Mouse (Mus musculus): ENCODE results near the gene Olfr819. TPM values are rescaled to one million over a fixed set of nuclear protein-coding genes. Genes with fewer than 3 reads are reported as not detected.
"Not testable (repeated sequence)": the region's sequence is repeated elsewhere in the genome, so short reads cannot be mapped to it uniquely, and the experiment has no call there.

Gene Olfr819
- polyA plus RNA-seq (2017; shearing (Covaris generic)): not detected

GRCm38 (mm10) chr10:129967166-129967565, at the start of gene Olfr819:
Gene Olfr819, minus strand, starts transcription at chr10:129967266.
- not testable (repeated sequence) for ATAC-seq

- no peak for ATAC-seq
Measured at GRCm38 (mm10) chr10:130012321-130012720, 45.3 kb upstream of the Olfr819 start, which contains the start of gene Olfr820. Gene Olfr820, plus strand, starts transcription at chr10:130012621.

GRCm38 (mm10) chr10:130005366-130005765, 38.3 kb upstream of the Olfr819 start:
- ATAC-seq: not testable (repeated sequence)

GRCm38 (mm10) chr10:130004104-130004503, 37.0 kb upstream of the Olfr819 start:
- ATAC-seq: not testable (repeated sequence)

- not testable (repeated sequence) for ATAC-seq
Measured at GRCm38 (mm10) chr10:129984962-129985361, 17.9 kb upstream of the Olfr819 start, which contains the start of gene Gm10310. Gene Gm10310, minus strand, starts transcription at chr10:129985062.

- ATAC-seq: peak; percentile 46
Measured at GRCm38 (mm10) chr10:129981867-129982266, 14.8 kb upstream of the Olfr819 start.

GRCm38 (mm10) chr10:129976040-129976439, 9.0 kb upstream of the Olfr819 start, which contains the start of gene Olfr247:
Gene Olfr247, minus strand, starts transcription at chr10:129976140.
- ATAC-seq: not testable (repeated sequence)

- not testable (repeated sequence) for ATAC-seq
Measured at GRCm38 (mm10) chr10:129972994-129973393, 5.9 kb upstream of the Olfr819 start.

- ATAC-seq: not testable (repeated sequence)
Measured at GRCm38 (mm10) chr10:129966232-129966631, 834 bp downstream of the Olfr819 start.

- no peak for ATAC-seq
Measured at GRCm38 (mm10) chr10:129949000-129949399, 18.1 kb downstream of the Olfr819 start, which contains the start of gene Olfr818. Gene Olfr818, minus strand, starts transcription at chr10:129949100.

- ATAC-seq: no peak
Measured at GRCm38 (mm10) chr10:129915497-129915896, 51.6 kb downstream of the Olfr819 start, which contains the start of gene Olfr816. Gene Olfr816, minus strand, starts transcription at chr10:129915597.

Other genes with a start within 250 kb of the Olfr819 start
- not detected for gene Olfr805, start 237.9 kb downstream of the Olfr819 start, polyA plus RNA-seq (2017; shearing (Covaris generic))
- gene Olfr806, start 225.3 kb downstream of the Olfr819 start, polyA plus RNA-seq (2017; shearing (Covaris generic)): not detected
- gene Olfr807, start 209.5 kb downstream of the Olfr819 start, polyA plus RNA-seq (2017; shearing (Covaris generic)): not detected
- not detected for gene Olfr808, start 201.8 kb downstream of the Olfr819 start, polyA plus RNA-seq (2017; shearing (Covaris generic))
- not detected for gene Olfr809, start 192.6 kb downstream of the Olfr819 start, polyA plus RNA-seq (2017; shearing (Covaris generic))
- not detected for gene Olfr810, start 172.3 kb downstream of the Olfr819 start, polyA plus RNA-seq (2017; shearing (Covaris generic))
- gene Olfr811, start 162.9 kb downstream of the Olfr819 start, polyA plus RNA-seq (2017; shearing (Covaris generic)): not detected
- not detected for gene Olfr812, start 121.2 kb downstream of the Olfr819 start, polyA plus RNA-seq (2017; shearing (Covaris generic))
- not detected for gene Olfr813, start 111.9 kb downstream of the Olfr819 start, polyA plus RNA-seq (2017; shearing (Covaris generic))
- gene Olfr814, start 87.4 kb downstream of the Olfr819 start, polyA plus RNA-seq (2017; shearing (Covaris generic)): not detected
- gene Olfr815, start 61.4 kb downstream of the Olfr819 start, polyA plus RNA-seq (2017; shearing (Covaris generic)): under 1 TPM in 1 of 3 experiments, not detected in 2; 0.35 TPM
- not detected for gene Olfr816, start 51.7 kb downstream of the Olfr819 start, polyA plus RNA-seq (2017; shearing (Covaris generic))
- not detected for gene Olfr818, start 18.2 kb downstream of the Olfr819 start, polyA plus RNA-seq (2017; shearing (Covaris generic))
- gene Olfr247, start 8.9 kb upstream of the Olfr819 start, polyA plus RNA-seq (2017; shearing (Covaris generic)): not detected
- gene Gm10310, start 17.8 kb upstream of the Olfr819 start, polyA plus RNA-seq (2017; shearing (Covaris generic)): under 1 TPM in 1 of 3 experiments, not detected in 2; 0.19 TPM
- not detected for gene Olfr820, start 45.4 kb upstream of the Olfr819 start, polyA plus RNA-seq (2017; shearing (Covaris generic))
- not detected for gene Olfr821, start 63.1 kb upstream of the Olfr819 start, polyA plus RNA-seq (2017; shearing (Covaris generic))
- gene Olfr822, start 103.9 kb upstream of the Olfr819 start, polyA plus RNA-seq (2017; shearing (Covaris generic)): under 1 TPM in 1 of 3 experiments, not detected in 2; 0.16 TPM
- not detected for gene Olfr823, start 148.1 kb upstream of the Olfr819 start, polyA plus RNA-seq (2017; shearing (Covaris generic))
- not detected for gene Olfr824, start 162.7 kb upstream of the Olfr819 start, polyA plus RNA-seq (2017; shearing (Covaris generic))
- gene Olfr825, start 199.5 kb upstream of the Olfr819 start, polyA plus RNA-seq (2017; shearing (Covaris generic)): under 1 TPM in 1 of 3 experiments, not detected in 2; 0.21 TPM
- gene Olfr826, start 216.9 kb upstream of the Olfr819 start, polyA plus RNA-seq (2017; shearing (Covaris generic)): not detected
- not detected for gene Olfr827, start 247.1 kb upstream of the Olfr819 start, polyA plus RNA-seq (2017; shearing (Covaris generic))

Measured in inflammation-experienced regulatory T-cells, adult 6 months (primary cell).